Mouse (Mus musculus) embryonic facial prominence, embryonic 11.5 days (tissue): ENCODE measurements around the gene Hist2h4. TPM values are rescaled to one million over a fixed set of nuclear protein-coding genes. Genes with fewer than 3 reads are reported as not detected.

Source experiments
- ATAC-seq: fragments of 200-750 bp; cut with Nextera tagmentation; replicated peaks from 2 replicates; pipeline ENCODE4 v1.8.0; 2017; ENCODE audit warnings: low read depth; ENCODE audit not compliant: insufficient number of reproducible peaks, low FRiP score, low TSS enrichment
- DNase-seq: peaks from one replicate; pipeline ENCODE4 v3.0.0-alpha.2; 2015; ENCODE audit warnings: low spot score
- H3K27ac ChIP-seq: fragments of 300-500 bp; sonication (generic); replicated peaks from 2 replicates; pipeline ENCODE4 v1.5.1; 2014; ENCODE audit warnings: mild to moderate bottlenecking, low read depth, low read length, control low read depth
- H3K27me3 ChIP-seq: fragments of 300-500 bp; sonication (generic); 2 replicates; pipeline ENCODE4 v1.6.1; 2014; ENCODE audit warnings: mild to moderate bottlenecking, low read length, moderate library complexity, mixed read lengths; ENCODE audit not compliant: control insufficient read depth, insufficient read depth
- H3K36me3 ChIP-seq: fragments of 300-500 bp; sonication (generic); replicated peaks from 2 replicates; pipeline ENCODE4 v1.6.1; 2014; ENCODE audit warnings: low read depth, mild to moderate bottlenecking, low read length, moderate library complexity, mixed read lengths; ENCODE audit not compliant: control insufficient read depth, insufficient read depth
- H3K4me1 ChIP-seq: fragments of 300-500 bp; sonication (generic); 2 replicates; pipeline ENCODE4 v1.6.1; 2014; ENCODE audit warnings: low read length, mixed read lengths; ENCODE audit not compliant: control insufficient read depth, insufficient read depth
- H3K4me2 ChIP-seq: fragments of 300-500 bp; sonication (generic); 2 replicates; pipeline ENCODE4 v1.6.1; 2014; ENCODE audit warnings: low read depth, mild to moderate bottlenecking, control low read depth, low read length, moderate library complexity
- H3K4me3 ChIP-seq: fragments of 300-500 bp; sonication (generic); 2 replicates; pipeline ENCODE4 v1.5.1; 2014; ENCODE audit warnings: low read depth, low read length, control low read depth
- H3K9ac ChIP-seq: fragments of 300-500 bp; sonication (generic); replicated peaks from 2 replicates; pipeline ENCODE4 v1.6.1; 2014; ENCODE audit warnings: mild to moderate bottlenecking, control low read depth, low read length
- H3K9me3 ChIP-seq: fragments of 300-500 bp; sonication (generic); replicated peaks from 2 replicates; pipeline ENCODE4 v1.6.1; 2016; ENCODE audit warnings: mild to moderate bottlenecking, low read length, inconsistent platforms, mixed read lengths; ENCODE audit not compliant: control insufficient read depth
- WGBS: fragments of 180-500 bp; shearing (Covaris S2); extraction: QIAGEN DNeasy Blood & Tissue Kit; methylation state at CpG from one replicate; pipeline ENCODE4 v1.1.7; 2014; 5-methylcytosine and 5-hydroxymethylcytosine counted together
- polyA plus RNA-seq: library from polyadenylated mRNA; unstranded; fragments of >200 nt; fragmentation: Nextera tagmentation; extraction: Ambion mirVana; gene quantifications from 2 replicates; pipeline ENCODE4 v1.2.1, GENCODE M21; 2014

Hist2h4 gene
- polyA plus RNA-seq, 1 experiment from 2014 or later: 4.4 TPM

DNA sequence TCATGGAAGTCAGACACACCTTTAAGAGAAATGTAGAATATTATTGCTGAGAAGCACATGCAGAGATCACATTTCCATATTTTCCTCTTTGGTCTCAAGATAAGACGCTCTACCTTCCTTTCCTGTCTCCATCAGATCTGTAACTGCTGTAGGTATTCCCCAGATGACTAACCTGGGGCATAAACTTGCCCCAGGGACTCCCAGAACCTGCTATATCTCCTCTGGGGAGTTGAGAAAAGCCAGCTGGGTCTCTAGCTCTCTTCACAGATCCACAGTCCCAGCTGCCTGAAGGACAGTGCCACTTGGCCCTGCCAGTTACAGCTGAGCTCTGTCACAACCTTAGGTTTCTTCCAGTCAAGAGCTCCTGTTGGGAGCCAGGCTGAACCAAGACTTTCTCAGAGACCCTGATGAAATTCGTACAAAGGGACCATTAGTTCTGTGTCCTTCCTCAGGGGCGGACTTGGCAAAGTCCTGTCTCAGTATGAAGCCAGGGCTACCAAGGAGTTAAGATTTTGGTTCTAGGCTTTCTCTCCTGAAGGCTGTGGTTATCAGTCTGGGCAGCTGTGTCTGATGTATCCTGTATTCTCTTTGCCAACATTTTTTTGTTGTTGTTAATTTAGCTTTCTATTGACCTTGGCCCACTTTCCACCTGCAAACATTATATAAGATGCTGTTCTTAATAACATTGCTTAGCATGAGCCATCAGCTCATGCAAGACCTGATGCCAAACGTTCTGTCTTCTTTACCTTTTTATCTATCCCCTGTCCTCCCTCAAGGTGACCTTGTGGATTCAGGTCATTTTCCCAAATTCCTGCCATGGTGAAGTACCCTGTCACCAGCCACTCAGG, 32.0 kb downstream of the Hist2h4 start:
- no peak overlapping the region for H3K4me3 ChIP-seq
- no peak overlapping the region for H3K4me2 ChIP-seq
- no peak overlapping the region for H3K27ac ChIP-seq
- H3K9ac ChIP-seq: no peak overlapping the region
- H3K27me3 ChIP-seq: no peaks in the 10 kb centered on the region
- H3K4me1 ChIP-seq: no peaks in the 10 kb centered on the region
- no peaks in the 10 kb centered on the region for H3K9me3 ChIP-seq
- DNase-seq: no peak
- 76% methylated on average over 4 of the region's 4 CpGs for WGBS
- no peak for ATAC-seq
- no peaks in the 10 kb centered on the region for H3K36me3 ChIP-seq

- no peak overlapping the region for H3K4me3 ChIP-seq
- H3K36me3 ChIP-seq: no peaks in the 10 kb centered on the region
- no peak for ATAC-seq
- WGBS: 78% methylated on average over 2 of the region's 2 CpGs
- no peaks in the 10 kb centered on the region for H3K27me3 ChIP-seq
- no peaks in the 10 kb centered on the region for H3K4me1 ChIP-seq
- H3K9me3 ChIP-seq: no peaks in the 10 kb centered on the region
- no peak for DNase-seq
- no peak overlapping the region for H3K4me2 ChIP-seq
- H3K9ac ChIP-seq: no peak overlapping the region
- H3K27ac ChIP-seq: no peak overlapping the region
Observed at GRCm38 (mm10) chr3:96230404-96230803, 32.7 kb downstream of the Hist2h4 start.

GRCm38 (mm10) chr3:96228828-96229227, 34.3 kb downstream of the Hist2h4 start:
- Histone ChIP-seq H3K27me3 (no peaks in the 10 kb centered on the region), H3K27ac (no peak overlapping the region), H3K4me3 (no peak overlapping the region), H3K4me1 (no peaks in the 10 kb centered on the region), H3K9ac (no peak overlapping the region), H3K9me3 (no peaks in the 10 kb centered on the region), H3K36me3 (no peaks in the 10 kb centered on the region), H3K4me2 (no peak overlapping the region)
- DNase-seq (no peak), ATAC-seq (no peak)
- 70% methylated on average over 2 of the region's 2 CpGs for whole genome bisulfite sequencing

DNA sequence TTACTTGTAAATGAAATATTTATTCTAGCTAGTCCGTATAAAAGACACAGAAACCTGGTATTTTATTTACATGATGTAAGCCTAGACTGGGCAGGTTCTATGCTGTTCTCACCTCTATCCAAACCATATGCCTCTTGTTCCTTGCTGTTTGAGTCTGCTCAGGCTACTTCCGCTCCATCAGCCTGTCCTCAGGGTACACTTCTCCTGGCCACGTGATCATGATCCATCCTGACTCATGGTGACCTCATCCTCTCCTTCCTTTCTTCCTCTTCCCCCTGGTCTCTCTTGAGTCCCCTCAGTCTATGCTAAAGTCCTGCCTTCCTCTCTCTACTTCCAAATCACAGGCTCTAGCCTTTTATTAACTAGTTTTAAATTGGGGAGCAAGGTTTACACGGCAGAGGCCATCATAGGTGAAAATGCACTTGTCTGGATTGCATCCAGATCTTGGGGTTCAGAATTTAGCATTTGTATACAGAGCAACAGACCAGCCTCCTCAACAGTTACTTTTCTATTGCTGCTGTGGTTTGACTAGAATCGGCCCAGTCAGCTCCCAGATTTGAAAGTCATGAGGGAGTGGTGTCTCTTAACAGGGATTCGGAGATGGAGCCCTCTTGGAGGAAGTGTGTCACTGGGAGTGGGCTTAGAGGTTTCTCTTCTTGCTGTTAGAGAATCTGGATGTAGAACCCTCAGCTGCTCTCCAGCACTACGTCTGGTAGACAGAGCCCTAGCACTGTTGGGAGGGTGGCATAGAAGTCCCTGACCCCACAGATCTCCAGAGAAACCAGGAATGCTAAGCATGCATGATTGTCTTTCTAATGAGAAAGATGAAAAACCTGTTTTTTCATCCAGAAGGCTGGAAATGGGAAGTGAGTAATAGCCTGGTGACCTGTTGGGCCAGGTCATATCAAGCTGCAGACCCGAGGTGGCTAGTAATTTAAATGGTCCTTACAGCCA, 36.1 kb downstream of the Hist2h4 start:
- H3K9ac ChIP-seq: no peak overlapping the region
- H3K36me3 ChIP-seq: no peaks in the 10 kb centered on the region
- ATAC-seq (no peak), DNase-seq (no peak)
- WGBS: 62% methylated on average over 8 of the region's 8 CpGs
- H3K4me3 ChIP-seq: no peak overlapping the region
- H3K4me2 ChIP-seq: no peak overlapping the region
- no peaks in the 10 kb centered on the region for H3K27me3 ChIP-seq
- no peak overlapping the region for H3K27ac ChIP-seq
- no peaks in the 10 kb centered on the region for H3K9me3 ChIP-seq
- H3K4me1 ChIP-seq: peaks cover 1% of the 10 kb centered on the region; the same call in 1 of the 2 replicates

DNA sequence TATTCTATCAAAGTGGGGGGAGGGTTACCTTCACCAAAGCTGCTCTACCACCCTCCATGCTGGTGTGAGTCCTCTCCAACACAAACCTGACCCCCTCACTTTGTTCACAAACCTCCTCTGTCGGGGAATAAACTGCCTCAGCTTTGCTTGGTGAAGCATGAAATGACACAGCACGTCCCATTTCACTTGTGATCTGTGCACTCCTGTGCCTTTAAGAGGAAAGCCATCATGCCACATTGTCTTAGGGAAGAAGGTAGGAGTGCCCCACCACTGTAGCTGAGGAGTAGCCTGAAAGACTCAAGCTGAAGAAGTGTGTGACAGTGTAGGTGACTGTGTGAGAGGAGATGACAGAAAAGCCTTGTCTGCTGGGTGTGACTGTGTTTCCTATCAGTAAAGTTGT, 37.7 kb downstream of the Hist2h4 start:
- Histone ChIP-seq H3K9ac (no peak overlapping the region), H3K27ac (no peak overlapping the region), H3K4me1 (peaks cover 5% of the 10 kb centered on the region; the same call in 1 of the 2 replicates), H3K4me2 (no peak overlapping the region), H3K9me3 (no peaks in the 10 kb centered on the region), H3K27me3 (no peaks in the 10 kb centered on the region), H3K36me3 (no peaks in the 10 kb centered on the region), H3K4me3 (no peak overlapping the region)
- DNase-seq (no peak), ATAC-seq (no peak)
- 24% methylated on average over 2 of the region's 2 CpGs for WGBS

DNA sequence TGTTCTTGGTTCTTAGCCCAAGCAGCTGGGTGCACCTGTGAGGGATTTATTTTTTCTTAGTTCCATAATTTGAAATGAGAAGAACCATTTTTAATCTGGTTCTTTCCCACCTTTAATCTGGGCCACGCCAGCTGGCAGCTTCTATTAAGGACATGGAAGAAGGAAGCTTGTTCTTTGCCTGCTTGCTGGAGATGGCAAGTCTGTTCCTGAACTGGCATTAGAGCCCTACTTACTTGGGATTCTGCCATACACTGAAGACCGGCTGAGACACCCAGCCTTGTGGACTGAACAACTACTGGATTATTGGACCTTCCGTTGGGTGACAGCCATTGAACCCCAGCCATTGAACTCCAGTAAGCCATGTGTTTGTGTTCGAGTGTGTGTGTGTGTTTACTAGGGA, 40.3 kb downstream of the Hist2h4 start:
- Histone ChIP-seq H3K4me1 (peaks cover 8% of the 10 kb centered on the region), H3K36me3 (no peaks in the 10 kb centered on the region), H3K27ac (no peak overlapping the region), H3K4me2 (peak overlapping the region; percentile 7; the same call in 1 of the 2 replicates), H3K4me3 (no peak overlapping the region), H3K9ac (no peak overlapping the region), H3K9me3 (no peaks in the 10 kb centered on the region), H3K27me3 (no peaks in the 10 kb centered on the region)
- no peak for ATAC-seq
- WGBS: 91% methylated on average over 4 of the region's 4 CpGs
- DNase-seq: no peak

GRCm38 (mm10) chr3:96221640-96222038, 41.5 kb downstream of the Hist2h4 start:
- peaks cover 8% of the 10 kb centered on the region for H3K4me1 ChIP-seq
- no peaks in the 10 kb centered on the region for H3K9me3 ChIP-seq
- no peaks in the 10 kb centered on the region for H3K27me3 ChIP-seq
- 19% methylated on average over 9 of the region's 9 CpGs for WGBS
- no peak for DNase-seq
- peak overlapping the region; percentile 62 for H3K4me3 ChIP-seq
- H3K4me2 ChIP-seq: peak overlapping the region; percentile 82
- H3K9ac ChIP-seq: peak overlapping the region; percentile 93
- ATAC-seq: no peak
- H3K36me3 ChIP-seq: no peaks in the 10 kb centered on the region
- peak overlapping the region; percentile 99 for H3K27ac ChIP-seq
